Mouse (Mus musculus) olfactory bulb, adult 2 months (tissue): ENCODE measurements around the gene Vwa3a.

ENCODE experiments used
- CTCF ChIP-seq: fragments of 200-500 bp; IDR thresholded peaks from 2 replicates; pipeline ENCODE4 v1.5.1; 2012; ENCODE audit warnings: low read depth, mild to moderate bottlenecking, low read length, moderate library complexity; ENCODE audit not compliant: insufficient read depth
- POLR2A ChIP-seq: fragments of 200-500 bp; IDR thresholded peaks from 2 replicates; pipeline ENCODE4 v1.6.1; 2012; ENCODE audit warnings: mild to moderate bottlenecking, low read depth, low read length, moderate library complexity; ENCODE audit not compliant: insufficient read depth

- TF ChIP-seq POLR2A (no peak), CTCF (peak; percentile 88)
These were observed 15.6 kb downstream of the Vwa3a start for GRCm38 (mm10) chr7:120754671-120755070.
